Comparison of ENCODE assay signal across 8 mouse cellular contexts in the genomic region with DNA sequence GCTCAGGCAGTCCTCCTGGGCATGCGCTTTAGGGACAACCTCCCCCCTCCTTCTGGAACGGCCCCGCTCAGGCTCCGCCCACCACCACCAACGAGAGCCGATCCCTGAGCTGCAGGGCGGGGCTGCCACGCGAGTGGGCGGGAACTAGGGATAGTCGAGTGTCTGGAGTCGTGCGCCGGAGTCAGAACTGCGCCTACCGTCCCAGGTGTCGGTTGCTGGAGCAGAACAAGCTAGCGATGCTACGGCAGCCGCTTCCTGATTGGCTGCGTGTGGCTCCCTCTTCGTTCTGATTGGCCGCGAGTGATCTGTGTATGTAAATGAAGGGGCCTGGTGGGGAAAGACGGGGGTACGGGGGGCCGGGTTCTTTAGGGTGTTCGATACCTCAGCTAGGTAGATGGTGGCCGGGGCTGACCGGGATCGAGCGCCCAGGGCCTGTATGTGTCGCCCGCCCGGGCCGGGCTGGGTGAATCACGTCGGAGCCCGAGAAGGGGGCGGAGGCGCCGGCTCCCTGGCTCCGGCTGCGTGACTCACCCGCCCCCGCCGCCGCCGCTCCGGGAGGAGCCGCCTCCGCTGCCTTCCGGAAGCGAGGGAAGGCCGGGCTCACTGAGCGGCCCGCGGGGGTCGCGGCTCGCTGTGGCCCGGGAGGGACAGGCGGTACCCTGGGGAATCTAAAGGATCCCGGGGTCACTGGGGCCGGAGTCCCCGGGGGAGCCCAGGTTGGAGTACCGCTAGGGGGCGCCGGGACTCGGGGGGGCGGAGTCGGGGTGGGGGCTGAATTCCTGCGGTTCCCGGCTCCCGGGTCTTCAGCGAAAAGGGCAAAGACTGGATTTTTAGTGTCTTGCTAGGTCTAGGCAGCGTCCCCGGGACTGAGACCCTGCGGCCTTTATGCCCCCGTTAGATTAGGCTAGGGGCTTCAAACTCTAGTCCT. TPM values are rescaled to one million over a fixed set of nuclear protein-coding genes. Genes with fewer than 3 reads are reported as not detected.
DNase-seq lines count a peak whose midpoint lies in the region; ATAC-seq and TF ChIP-seq lines count a peak whose summit lies in the region.

A gene (plus strand): TSS at position 141 of the 928 bp plus-strand sequence.

- H3K36me3 ChIP-seq in kidney, embryonic 15.5 days: peaks cover 9% of the 10 kb centered on the region

- ATAC-seq in kidney, embryonic 15.5 days (replicated peaks; ENCODE audit: low FRiP score): peak; percentile 92
- peak; percentile 87 for ATAC-seq in monocyte, adult 5-6 weeks (replicated peaks; ENCODE audit: insufficient number of reproducible peaks, low FRiP score, low TSS enrichment, poor library complexity, severe bottlenecking)

- H3K9ac ChIP-seq in kidney, embryonic 15.5 days: peak within 1 kb of the TSS; percentile 74

- under 1% methylated on average over 73 of the region's 80 CpGs for WGBS in kidney, embryonic 15.5 days

- DNase-seq in A20 (ENCODE audit: low read depth, low spot score) (peak; percentile 100), liver (peak; percentile 100)
- DNase-seq in heart, adult 9 months (ENCODE audit: low spot score in 2 of 2): peak; percentile 100
- DNase-seq in spleen, postnatal 4 days (ENCODE audit: low spot score in 2 of 2): peak; percentile 99 to 100

- peak; percentile 90 for TF ChIP-seq POLR2A in bone marrow macrophage, adult 2 months (IDR thresholded peaks at IDR 0.05; ENCODE audit: borderline replicate concordance, low read depth, low read length)
- TF ChIP-seq POLR2A in embryonic fibroblast, embryonic 13.5 days (IDR thresholded peaks at IDR 0.05; ENCODE audit: low read depth, low read length): peak; percentile 100

- peak within 1 kb of the TSS; percentile 74 for H3K4me2 ChIP-seq in kidney, embryonic 15.5 days

- H3K27me3 ChIP-seq in kidney, embryonic 15.5 days: no peaks in the 10 kb centered on the region

- H3K27ac ChIP-seq in bone marrow macrophage, adult 2 months (ENCODE audit: insufficient read depth, low read depth, low read length): peak within 1 kb of the TSS; percentile 85
- peak within 1 kb of the TSS; percentile 100 for H3K27ac ChIP-seq in embryonic fibroblast, embryonic 13.5 days (ENCODE audit: insufficient read depth, low read length)
- peak within 1 kb of the TSS; percentile 99 for H3K27ac ChIP-seq in kidney, embryonic 15.5 days

- peak; percentile 73 for TF ChIP-seq CTCF in bone marrow macrophage, adult 2 months (IDR thresholded peaks at IDR 0.05; ENCODE audit: low read depth, low read length)
- no peak for TF ChIP-seq CTCF in embryonic fibroblast, embryonic 13.5 days (IDR thresholded peaks at IDR 0.05; ENCODE audit: borderline replicate concordance, insufficient read depth, low read length)

- peaks cover 43% of the 10 kb centered on the region for H3K4me1 ChIP-seq in bone marrow macrophage, adult 2 months (ENCODE audit: control insufficient read depth, insufficient read depth, low read length)
- peaks cover 16% of the 10 kb centered on the region for H3K4me1 ChIP-seq in embryonic fibroblast, embryonic 13.5 days (ENCODE audit: control insufficient read depth, insufficient read depth, low read length)
- H3K4me1 ChIP-seq in kidney, embryonic 15.5 days: peaks cover 54% of the 10 kb centered on the region

- H3K9me3 ChIP-seq in kidney, embryonic 15.5 days (replicated peaks): no peaks in the 10 kb centered on the region

- peak within 1 kb of the TSS; percentile 74 for H3K4me3 ChIP-seq in bone marrow macrophage, adult 2 months (ENCODE audit: insufficient read depth, low read length)
- peak within 1 kb of the TSS; percentile 94 for H3K4me3 ChIP-seq in embryonic fibroblast, embryonic 13.5 days (ENCODE audit: insufficient read depth, low read length)
- H3K4me3 ChIP-seq in kidney, embryonic 15.5 days (replicated peaks): peak within 1 kb of the TSS; percentile 81

RNA-seq across cellular contexts. Expression of the gene that starts here (rescaled TPM):
- 22.1 and 24.7 TPM in 2 replicates for polyA plus RNA-seq in bone marrow macrophage, adult 2 months (2012; ENCODE audit: insufficient read depth, insufficient read length, missing spikeins)
- polyA plus RNA-seq in embryonic fibroblast, embryonic 13.5 days (2011; ENCODE audit: insufficient read length, low read depth, missing spikeins): 23.7 and 28.5 TPM in 2 replicates
- polyA plus RNA-seq in kidney, embryonic 15.5 days (2015; fragmentation: Nextera tagmentation; extraction: Ambion mirVana): 40.5 and 41.0 TPM in 2 replicates
- 14.4 to 44.5 TPM (median 30.3 TPM) in 3 replicates for total RNA-seq in monocyte, adult 5-6 weeks (2017)

Comparison
In these comparisons a context has a peak if more than half of its experiments do, and no peak if none do; other contexts are left out.
1. Peak in every context shown above with its lines: DNase-seq, ATAC-seq, H3K4me3 ChIP-seq and H3K27ac ChIP-seq.